Mouse (Mus musculus): ENCODE data around the gene Gimap4. TPM values are rescaled to one million over a fixed set of nuclear protein-coding genes. Genes with fewer than 3 reads are reported as not detected.

Gene Gimap4
- polyA plus RNA-seq, 1 experiment, result not detected

- TF ChIP-seq TAL1 (IDR thresholded peaks at IDR 0.05; ENCODE audit: low read length), result no peak
- TF ChIP-seq GATA1 (IDR thresholded peaks at IDR 0.05; ENCODE audit: low read length), result no peak
- Histone ChIP-seq H3K36me3 (ENCODE audit: control insufficient read depth) (no peaks in the 10 kb centered on the region), H3K27me3 (ENCODE audit: control insufficient read depth) (no peaks in the 10 kb centered on the region), H3K4me3 (replicated peaks) (no peak within 1 kb of the TSS), H3K9me3 (ENCODE audit: control insufficient read depth, low read length) (no peaks in the 10 kb centered on the region), H3K4me1 (ENCODE audit: control insufficient read depth) (no peaks in the 10 kb centered on the region)
Observed at GRCm38 (mm10) chr6:48646995-48647394, 37.4 kb upstream of the Gimap4 start, which contains the start of gene Gimap8. TSS of gene Gimap8 (plus strand) at chr6:48647234.

- Histone ChIP-seq H3K4me3 (replicated peaks) (no peak overlapping the region), H3K27me3 (ENCODE audit: control insufficient read depth) (no peaks in the 10 kb centered on the region), H3K4me1 (ENCODE audit: control insufficient read depth) (no peaks in the 10 kb centered on the region), H3K36me3 (ENCODE audit: control insufficient read depth) (no peaks in the 10 kb centered on the region), H3K9me3 (ENCODE audit: control insufficient read depth, low read length) (no peaks in the 10 kb centered on the region)
- no peak for TF ChIP-seq TAL1 (IDR thresholded peaks at IDR 0.05; ENCODE audit: low read length)
- no peak for TF ChIP-seq GATA1 (IDR thresholded peaks at IDR 0.05; ENCODE audit: low read length)
Observed at GRCm38 (mm10) chr6:48647611-48648010, 36.7 kb upstream of the Gimap4 start.

GRCm38 (mm10) chr6:48648779-48649178, 35.6 kb upstream of the Gimap4 start:
- Histone ChIP-seq H3K36me3 (ENCODE audit: control insufficient read depth) (no peaks in the 10 kb centered on the region), H3K27me3 (ENCODE audit: control insufficient read depth) (no peaks in the 10 kb centered on the region), H3K4me3 (replicated peaks) (no peak overlapping the region), H3K4me1 (ENCODE audit: control insufficient read depth) (no peaks in the 10 kb centered on the region), H3K9me3 (ENCODE audit: control insufficient read depth, low read length) (no peaks in the 10 kb centered on the region)
- TF ChIP-seq GATA1 (IDR thresholded peaks at IDR 0.05; ENCODE audit: low read length), result no peak
- TF ChIP-seq TAL1 (IDR thresholded peaks at IDR 0.05; ENCODE audit: low read length), result no peak

GRCm38 (mm10) chr6:48650041-48650440, 34.3 kb upstream of the Gimap4 start:
- Histone ChIP-seq H3K27me3 (ENCODE audit: control insufficient read depth) (no peaks in the 10 kb centered on the region), H3K9me3 (ENCODE audit: control insufficient read depth, low read length) (no peaks in the 10 kb centered on the region), H3K4me1 (ENCODE audit: control insufficient read depth) (no peaks in the 10 kb centered on the region), H3K36me3 (ENCODE audit: control insufficient read depth) (no peaks in the 10 kb centered on the region), H3K4me3 (replicated peaks) (no peak overlapping the region)
- TF ChIP-seq GATA1 (IDR thresholded peaks at IDR 0.05; ENCODE audit: low read length) (no peak), TAL1 (IDR thresholded peaks at IDR 0.05; ENCODE audit: low read length) (no peak)

GRCm38 (mm10) chr6:48658721-48659120, 25.6 kb upstream of the Gimap4 start:
- Histone ChIP-seq H3K36me3 (ENCODE audit: control insufficient read depth) (no peaks in the 10 kb centered on the region), H3K4me3 (replicated peaks) (no peak overlapping the region), H3K4me1 (ENCODE audit: control insufficient read depth) (no peaks in the 10 kb centered on the region), H3K9me3 (ENCODE audit: control insufficient read depth, low read length) (no peaks in the 10 kb centered on the region), H3K27me3 (ENCODE audit: control insufficient read depth) (no peaks in the 10 kb centered on the region)
- TF ChIP-seq TAL1 (IDR thresholded peaks at IDR 0.05; ENCODE audit: low read length), result no peak
- TF ChIP-seq GATA1 (IDR thresholded peaks at IDR 0.05; ENCODE audit: low read length), result no peak

- no peaks in the 10 kb centered on the region for H3K4me1 ChIP-seq (ENCODE audit: control insufficient read depth)
- TF ChIP-seq GATA1 (IDR thresholded peaks at IDR 0.05; ENCODE audit: low read length) (no peak), TAL1 (IDR thresholded peaks at IDR 0.05; ENCODE audit: low read length) (no peak)
- H3K36me3 ChIP-seq (ENCODE audit: control insufficient read depth), result no peaks in the 10 kb centered on the region
- H3K4me3 ChIP-seq (replicated peaks), result no peak overlapping the region
- H3K27me3 ChIP-seq (ENCODE audit: control insufficient read depth), result no peaks in the 10 kb centered on the region
- H3K9me3 ChIP-seq (ENCODE audit: control insufficient read depth, low read length), result no peaks in the 10 kb centered on the region
Observed at GRCm38 (mm10) chr6:48664750-48665149, 19.6 kb upstream of the Gimap4 start.

GRCm38 (mm10) chr6:48665471-48665870, 18.9 kb upstream of the Gimap4 start:
- Histone ChIP-seq H3K27me3 (ENCODE audit: control insufficient read depth) (no peaks in the 10 kb centered on the region), H3K4me1 (ENCODE audit: control insufficient read depth) (no peaks in the 10 kb centered on the region), H3K4me3 (replicated peaks) (no peak overlapping the region), H3K36me3 (ENCODE audit: control insufficient read depth) (no peaks in the 10 kb centered on the region), H3K9me3 (ENCODE audit: control insufficient read depth, low read length) (no peaks in the 10 kb centered on the region)
- TF ChIP-seq GATA1 (IDR thresholded peaks at IDR 0.05; ENCODE audit: low read length), result no peak
- no peak for TF ChIP-seq TAL1 (IDR thresholded peaks at IDR 0.05; ENCODE audit: low read length)

- H3K4me3 ChIP-seq (replicated peaks), result no peak overlapping the region
- no peaks in the 10 kb centered on the region for H3K27me3 ChIP-seq (ENCODE audit: control insufficient read depth)
- H3K36me3 ChIP-seq (ENCODE audit: control insufficient read depth), result no peaks in the 10 kb centered on the region
- TF ChIP-seq GATA1 (IDR thresholded peaks at IDR 0.05; ENCODE audit: low read length) (no peak), TAL1 (IDR thresholded peaks at IDR 0.05; ENCODE audit: low read length) (no peak)
- no peaks in the 10 kb centered on the region for H3K4me1 ChIP-seq (ENCODE audit: control insufficient read depth)
- no peaks in the 10 kb centered on the region for H3K9me3 ChIP-seq (ENCODE audit: control insufficient read depth, low read length)
Observed at GRCm38 (mm10) chr6:48666159-48666586, 18.2 kb upstream of the Gimap4 start.

GRCm38 (mm10) chr6:48668022-48668421, 16.3 kb upstream of the Gimap4 start:
- no peaks in the 10 kb centered on the region for H3K27me3 ChIP-seq (ENCODE audit: control insufficient read depth)
- no peaks in the 10 kb centered on the region for H3K9me3 ChIP-seq (ENCODE audit: control insufficient read depth, low read length)
- no peak for TF ChIP-seq TAL1 (IDR thresholded peaks at IDR 0.05; ENCODE audit: low read length)
- no peak for TF ChIP-seq GATA1 (IDR thresholded peaks at IDR 0.05; ENCODE audit: low read length)
- H3K4me1 ChIP-seq (ENCODE audit: control insufficient read depth), result no peaks in the 10 kb centered on the region
- H3K4me3 ChIP-seq (replicated peaks), result no peak overlapping the region
- H3K36me3 ChIP-seq (ENCODE audit: control insufficient read depth), result no peaks in the 10 kb centered on the region

- Histone ChIP-seq H3K36me3 (ENCODE audit: control insufficient read depth) (no peaks in the 10 kb centered on the region), H3K9me3 (ENCODE audit: control insufficient read depth, low read length) (no peaks in the 10 kb centered on the region), H3K4me1 (ENCODE audit: control insufficient read depth) (no peaks in the 10 kb centered on the region), H3K27me3 (ENCODE audit: control insufficient read depth) (no peaks in the 10 kb centered on the region), H3K4me3 (replicated peaks) (no peak overlapping the region)
- TF ChIP-seq TAL1 (IDR thresholded peaks at IDR 0.05; ENCODE audit: low read length) (no peak), GATA1 (IDR thresholded peaks at IDR 0.05; ENCODE audit: low read length) (no peak)
Observed at GRCm38 (mm10) chr6:48669446-48669969, 14.8 kb upstream of the Gimap4 start.

Measured in erythroblast, embryonic 14.5 days (primary cell).